Mouse (Mus musculus): Measurements from ENCODE around the gene Ddit4l. TPM values are rescaled to one million over a fixed set of nuclear protein-coding genes. Genes with fewer than 3 reads are reported as not detected.
"Not testable (repeated sequence)": the region's sequence is repeated elsewhere in the genome, so short reads cannot be mapped to it uniquely, and the experiment has no call there.

Ddit4l gene
- polyA plus RNA-seq, 1 experiment from 2014 or later: 9.9 TPM

DNA sequence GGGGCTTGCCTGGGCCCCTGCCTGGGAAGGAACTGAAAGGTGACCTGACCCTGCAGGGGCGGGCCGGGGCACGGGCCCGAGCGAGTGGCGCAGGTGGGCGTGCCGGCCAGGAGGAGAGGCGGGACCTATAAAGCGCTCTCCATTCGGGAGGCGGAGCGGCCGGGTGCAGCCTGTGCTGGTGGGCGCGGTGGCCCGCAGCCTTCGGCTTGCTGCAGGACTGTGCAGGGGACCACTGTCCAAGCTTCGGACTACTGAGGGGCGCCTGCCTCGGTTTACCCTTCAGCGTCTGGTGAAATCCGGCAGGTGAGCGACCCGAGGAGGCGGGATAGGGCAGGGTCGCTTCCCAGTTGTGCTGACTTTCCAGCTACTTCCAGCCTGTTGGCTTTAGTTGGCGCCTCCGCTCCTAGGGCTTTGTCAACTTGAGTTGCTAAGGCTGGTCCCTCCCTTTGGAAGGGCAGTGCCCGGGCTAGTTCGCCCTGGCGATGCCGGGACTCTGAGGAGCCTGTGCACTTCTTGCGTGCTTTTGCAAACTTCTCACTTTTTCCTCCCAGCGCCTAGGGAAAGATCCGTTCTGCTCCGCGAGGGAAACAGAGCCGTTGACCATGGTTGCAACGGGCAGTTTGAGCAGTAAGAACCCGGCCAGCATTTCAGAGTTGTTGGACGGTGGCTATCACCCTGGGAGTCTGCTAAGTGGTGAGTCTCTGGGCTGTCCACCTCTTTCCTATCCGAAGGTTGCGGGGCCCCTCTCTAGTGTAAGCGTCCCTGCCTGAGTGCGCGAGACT is 2.4 kb downstream of the Ddit4l start:
- H3K36me3 ChIP-seq (replicated peaks): no peaks in the 10 kb centered on the region
- H3K4me2 ChIP-seq: peak overlapping the region; percentile 82
- 1% methylated on average over 42 of the region's 47 CpGs for WGBS
- H3K9me3 ChIP-seq: no peaks in the 10 kb centered on the region
- ATAC-seq (ENCODE audit: low FRiP score): peak; percentile 94
- no peak overlapping the region for H3K27ac ChIP-seq
- H3K4me1 ChIP-seq: peaks cover 29% of the 10 kb centered on the region
- H3K4me3 ChIP-seq (replicated peaks): peak overlapping the region; percentile 52
- H3K9ac ChIP-seq: peak overlapping the region; percentile 56
- H3K27me3 ChIP-seq: peaks cover 16% of the 10 kb centered on the region

DNA sequence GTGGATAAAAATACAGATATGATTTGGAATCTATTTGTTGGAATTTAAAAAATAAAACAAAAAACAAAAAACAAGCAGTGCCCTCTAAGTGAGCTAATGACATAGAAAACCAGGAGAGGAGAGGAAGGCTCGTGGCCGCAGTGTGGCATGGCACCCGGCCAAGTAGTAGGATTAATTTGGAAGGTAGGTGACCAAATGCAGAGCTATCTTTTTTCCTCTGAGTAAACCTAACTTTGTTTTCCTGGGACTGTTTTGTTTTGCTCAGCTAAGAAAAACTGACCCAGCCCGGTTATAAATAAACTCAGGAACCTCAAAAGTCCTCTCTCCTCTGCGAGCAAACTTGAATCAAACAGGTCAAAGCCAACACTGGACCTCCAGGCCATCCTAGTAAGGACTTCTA is 3.6 kb downstream of the Ddit4l start:
- Histone ChIP-seq H3K4me1 (peaks cover 29% of the 10 kb centered on the region), H3K4me3 (replicated peaks) (no peak overlapping the region), H3K36me3 (replicated peaks) (no peaks in the 10 kb centered on the region), H3K27me3 (peaks cover 16% of the 10 kb centered on the region), H3K9me3 (no peaks in the 10 kb centered on the region), H3K27ac (no peak overlapping the region), H3K9ac (no peak overlapping the region), H3K4me2 (no peak overlapping the region)
- whole genome bisulfite sequencing: 69% methylated on average over 5 of the region's 5 CpGs
- ATAC-seq (ENCODE audit: low FRiP score): no peak

DNA sequence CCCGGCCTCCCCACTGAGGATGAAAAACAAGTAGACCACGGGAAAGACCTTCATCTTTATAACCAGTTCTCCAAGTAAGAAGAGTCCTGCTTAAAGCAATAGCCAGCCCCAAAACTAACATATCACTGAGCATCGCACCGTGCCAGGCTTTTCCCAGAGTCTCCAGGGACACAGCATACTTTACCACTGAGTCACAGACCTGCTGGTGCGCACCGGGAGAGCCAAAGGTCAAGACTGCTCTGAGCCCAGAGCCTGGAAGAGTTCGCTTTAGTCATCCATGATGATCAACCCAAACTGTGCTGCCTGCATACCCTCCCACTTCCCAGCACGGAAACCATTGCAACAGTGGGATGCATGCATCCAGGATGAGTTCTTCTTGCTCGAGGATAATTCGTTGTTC is 12.3 kb downstream of the Ddit4l start:
- 88% methylated on average over 10 of the region's 10 CpGs for WGBS
- Histone ChIP-seq H3K27me3 (no peaks in the 10 kb centered on the region), H3K4me1 (no peaks in the 10 kb centered on the region), H3K27ac (no peak overlapping the region), H3K4me3 (replicated peaks) (no peak overlapping the region), H3K9ac (no peak overlapping the region), H3K4me2 (no peak overlapping the region), H3K36me3 (replicated peaks) (no peaks in the 10 kb centered on the region), H3K9me3 (no peaks in the 10 kb centered on the region)
- no peak for ATAC-seq (ENCODE audit: low FRiP score)

DNA sequence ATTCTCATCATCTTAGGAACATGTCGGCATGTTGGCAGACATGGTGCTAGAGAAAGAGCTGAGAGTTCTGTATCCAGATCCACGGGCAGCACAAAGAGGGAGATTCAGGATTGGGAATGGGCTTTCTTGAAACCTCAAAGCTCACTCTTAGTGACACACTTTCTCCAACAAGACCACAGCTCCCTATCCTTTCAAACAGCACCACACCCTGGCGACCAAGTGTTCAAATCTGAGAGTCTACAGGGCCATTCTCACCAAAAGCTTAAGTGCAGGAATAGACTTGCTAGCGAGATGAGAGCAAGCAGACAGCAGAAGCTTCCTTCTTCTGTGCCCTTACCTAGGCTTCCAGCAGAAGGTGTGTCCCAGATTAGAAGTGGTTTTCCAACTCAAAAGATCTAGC is 15.2 kb downstream of the Ddit4l start:
- Histone ChIP-seq H3K9ac (no peak overlapping the region), H3K27me3 (no peaks in the 10 kb centered on the region), H3K4me2 (no peak overlapping the region), H3K4me3 (replicated peaks) (no peak overlapping the region), H3K4me1 (no peaks in the 10 kb centered on the region), H3K36me3 (replicated peaks) (no peaks in the 10 kb centered on the region), H3K9me3 (no peaks in the 10 kb centered on the region), H3K27ac (no peak overlapping the region)
- WGBS: 88% methylated on average over 4 of the region's 4 CpGs
- no peak for ATAC-seq (ENCODE audit: low FRiP score)

GRCm38 (mm10) chr3:137641238-137641637 is 19.8 kb downstream of the Ddit4l start:
- no peak for ATAC-seq (ENCODE audit: low FRiP score)
- no peak overlapping the region for H3K4me3 ChIP-seq (replicated peaks)
- no peak overlapping the region for H3K9ac ChIP-seq
- no peaks in the 10 kb centered on the region for H3K36me3 ChIP-seq (replicated peaks)
- H3K9me3 ChIP-seq: no peaks in the 10 kb centered on the region
- H3K27ac ChIP-seq: no peak overlapping the region
- WGBS: 92% methylated on average over 5 of the region's 5 CpGs
- peaks cover 5% of the 10 kb centered on the region for H3K4me1 ChIP-seq
- H3K27me3 ChIP-seq: no peaks in the 10 kb centered on the region
- H3K4me2 ChIP-seq: no peak overlapping the region

GRCm38 (mm10) chr3:137642137-137642536 is 20.7 kb downstream of the Ddit4l start:
- Histone ChIP-seq H3K27ac (no peak overlapping the region), H3K36me3 (replicated peaks) (no peaks in the 10 kb centered on the region), H3K27me3 (no peaks in the 10 kb centered on the region), H3K9ac (no peak overlapping the region), H3K9me3 (no peaks in the 10 kb centered on the region), H3K4me3 (replicated peaks) (no peak overlapping the region), H3K4me2 (no peak overlapping the region), H3K4me1 (peaks cover 5% of the 10 kb centered on the region)
- 52% methylated on average over 8 of the region's 8 CpGs for WGBS
- ATAC-seq (ENCODE audit: low FRiP score): no peak

DNA sequence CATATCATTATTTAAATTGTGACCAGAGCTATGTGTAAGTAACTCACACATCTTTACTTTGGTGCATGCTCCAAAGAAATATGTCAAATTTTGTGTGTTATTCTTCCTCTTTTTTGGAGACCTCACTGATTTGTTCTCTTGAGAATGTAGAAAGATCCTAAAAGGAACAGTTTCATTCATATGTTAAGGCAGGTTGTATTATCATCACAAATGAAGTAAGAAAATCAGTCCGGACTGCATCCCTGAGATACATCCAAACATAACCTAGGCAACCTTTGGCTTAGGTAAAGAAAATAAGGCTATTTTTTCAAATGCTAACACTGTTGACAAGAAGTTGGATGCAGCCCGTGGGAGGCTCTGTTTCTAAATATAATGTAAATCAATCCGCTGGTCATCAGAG is 21.2 kb downstream of the Ddit4l start:
- Histone ChIP-seq H3K4me2 (no peak overlapping the region), H3K4me3 (replicated peaks) (no peak overlapping the region), H3K9ac (no peak overlapping the region), H3K27me3 (no peaks in the 10 kb centered on the region), H3K36me3 (replicated peaks) (no peaks in the 10 kb centered on the region), H3K4me1 (peaks cover 5% of the 10 kb centered on the region), H3K9me3 (no peaks in the 10 kb centered on the region), H3K27ac (no peak overlapping the region)
- 65% methylated on average over 3 of the region's 3 CpGs for WGBS
- no peak for ATAC-seq (ENCODE audit: low FRiP score)

- WGBS: 98% methylated on average over 3 of the region's 3 CpGs
- no peaks in the 10 kb centered on the region for H3K27me3 ChIP-seq
These were observed 22.7 kb downstream of the Ddit4l start for GRCm38 (mm10) chr3:137644081-137644480.

GRCm38 (mm10) chr3:137644947-137645346 is 23.5 kb downstream of the Ddit4l start:
- 82% methylated on average over 6 of the region's 6 CpGs for WGBS
- Histone ChIP-seq H3K9me3 (no peaks in the 10 kb centered on the region), H3K4me3 (replicated peaks) (no peak overlapping the region), H3K27ac (no peak overlapping the region), H3K36me3 (replicated peaks) (no peaks in the 10 kb centered on the region), H3K9ac (no peak overlapping the region), H3K4me2 (no peak overlapping the region), H3K4me1 (peaks cover 9% of the 10 kb centered on the region), H3K27me3 (no peaks in the 10 kb centered on the region)
- no peak for ATAC-seq (ENCODE audit: low FRiP score)

More at GRCm38 (mm10) chr3:137644081-137644480, 22.7 kb downstream of the Ddit4l start:
- H3K36me3 ChIP-seq (replicated peaks): no peaks in the 10 kb centered on the region
- H3K4me1 ChIP-seq: peaks cover 5% of the 10 kb centered on the region
- no peaks in the 10 kb centered on the region for H3K9me3 ChIP-seq
- no peak overlapping the region for H3K4me3 ChIP-seq (replicated peaks)
- H3K27ac ChIP-seq: no peak overlapping the region
- H3K4me2 ChIP-seq: no peak overlapping the region
- no peak for ATAC-seq (ENCODE audit: low FRiP score)
- no peak overlapping the region for H3K9ac ChIP-seq

- H3K27ac ChIP-seq: no peak overlapping the region
- H3K4me1 ChIP-seq: peaks cover 4% of the 10 kb centered on the region; the same call in 1 of the 2 replicates
- no peaks in the 10 kb centered on the region for H3K9me3 ChIP-seq
- no peak for ATAC-seq (ENCODE audit: low FRiP score)
- H3K27me3 ChIP-seq: no peaks in the 10 kb centered on the region
- 80% methylated on average over 12 of the region's 12 CpGs for WGBS
- H3K9ac ChIP-seq: no peak overlapping the region
- H3K36me3 ChIP-seq (replicated peaks): no peaks in the 10 kb centered on the region
- H3K4me2 ChIP-seq: no peak overlapping the region
- H3K4me3 ChIP-seq (replicated peaks): no peak overlapping the region
These were observed 26.2 kb downstream of the Ddit4l start for GRCm38 (mm10) chr3:137647427-137648100.

- Histone ChIP-seq H3K36me3 (replicated peaks) (no peaks in the 10 kb centered on the region), H3K9me3 (no peaks in the 10 kb centered on the region), H3K4me1 (peaks cover 4% of the 10 kb centered on the region; the same call in 1 of the 2 replicates), H3K4me2 (no peak overlapping the region), H3K9ac (no peak overlapping the region), H3K27me3 (no peaks in the 10 kb centered on the region), H3K27ac (peak overlapping the region; percentile 56; the same call in 1 of the 2 replicates), H3K4me3 (replicated peaks) (no peak overlapping the region)
- no peak for ATAC-seq (ENCODE audit: low FRiP score)
- 53% methylated on average over 5 of the region's 5 CpGs for WGBS
These were observed 27.7 kb downstream of the Ddit4l start for GRCm38 (mm10) chr3:137649112-137649511.

GRCm38 (mm10) chr3:137652853-137653252 is 31.4 kb downstream of the Ddit4l start:
- no peak overlapping the region for H3K4me3 ChIP-seq (replicated peaks)
- no peaks in the 10 kb centered on the region for H3K9me3 ChIP-seq
- WGBS: 93% methylated on average over 2 of the region's 2 CpGs
- H3K27me3 ChIP-seq: no peaks in the 10 kb centered on the region
- no peaks in the 10 kb centered on the region for H3K36me3 ChIP-seq (replicated peaks)
- ATAC-seq (ENCODE audit: low FRiP score): no peak
- H3K4me1 ChIP-seq: peaks cover 4% of the 10 kb centered on the region; the same call in 1 of the 2 replicates
- H3K27ac ChIP-seq: no peak overlapping the region
- no peak overlapping the region for H3K4me2 ChIP-seq
- no peak overlapping the region for H3K9ac ChIP-seq

- no CpG with 5 or more reads among the region's 3 CpGs for WGBS
- not testable (repeated sequence) for H3K4me2 ChIP-seq; H3K27me3 ChIP-seq; H3K4me3 ChIP-seq (replicated peaks); ATAC-seq (ENCODE audit: low FRiP score); H3K9me3 ChIP-seq; H3K4me1 ChIP-seq; H3K9ac ChIP-seq; H3K27ac ChIP-seq; H3K36me3 ChIP-seq (replicated peaks)
These were observed 49.8 kb downstream of the Ddit4l start, which contains the start of gene Gm21962 for GRCm38 (mm10) chr3:137671224-137671623. Gene Gm21962, plus strand, starts transcription at chr3:137671524.
